Mouse (Mus musculus) limb, embryonic 15.5 days (tissue): ENCODE measurements around the gene Acoxl. TPM values are rescaled to one million over a fixed set of nuclear protein-coding genes. Genes with fewer than 3 reads are reported as not detected.

Source experiments
- ATAC-seq: fragments of 200-750 bp; cut with Nextera tagmentation; 2 replicates; pipeline ENCODE4 v1.8.0; 2017; ENCODE audit warnings: low read depth, moderate TSS enrichment; ENCODE audit not compliant: insufficient number of reproducible peaks, low FRiP score, low TSS enrichment
- H3K27ac ChIP-seq: fragments of 300-500 bp; sonication (generic); 2 replicates; pipeline ENCODE4 v1.5.1; 2015; ENCODE audit warnings: moderate library complexity, mild to moderate bottlenecking, inconsistent platforms
- H3K27me3 ChIP-seq: fragments of 300-500 bp; sonication (generic); 2 replicates; pipeline ENCODE4 v1.6.1; 2015; ENCODE audit warnings: inconsistent platforms
- H3K36me3 ChIP-seq: fragments of 300-500 bp; sonication (generic); 2 replicates; pipeline ENCODE4 v1.6.1; 2015; ENCODE audit warnings: inconsistent platforms
- H3K4me1 ChIP-seq: fragments of 300-500 bp; sonication (generic); 2 replicates; pipeline ENCODE4 v1.6.1; 2015; ENCODE audit warnings: inconsistent platforms
- H3K4me2 ChIP-seq: fragments of 300-500 bp; sonication (generic); 2 replicates; pipeline ENCODE4 v1.6.1; 2015; ENCODE audit warnings: mild to moderate bottlenecking, inconsistent platforms
- H3K4me3 ChIP-seq: fragments of 300-500 bp; sonication (generic); 2 replicates; pipeline ENCODE4 v1.5.1; 2015; ENCODE audit warnings: mild to moderate bottlenecking, inconsistent platforms
- H3K9ac ChIP-seq: fragments of 300-500 bp; sonication (generic); 2 replicates; pipeline ENCODE4 v1.6.1; 2015; ENCODE audit warnings: inconsistent platforms
- H3K9me3 ChIP-seq: fragments of 300-500 bp; sonication (generic); 2 replicates; pipeline ENCODE4 v1.6.1; 2016; ENCODE audit warnings: inconsistent platforms
- WGBS: fragments of 180-500 bp; shearing (Covaris S2); methylation state at CpG from one replicate; pipeline ENCODE4 v1.1.7; 2015; 5-methylcytosine and 5-hydroxymethylcytosine counted together
- polyA plus RNA-seq: library from polyadenylated mRNA; unstranded; fragments of >200 nt; fragmentation: Nextera tagmentation; extraction: Ambion mirVana; gene quantifications from 2 replicates; pipeline ENCODE4 v1.2.1, GENCODE M21; 2015

The Acoxl gene
- polyA plus RNA-seq, 1 experiment from 2014 or later: 0.09 TPM

- peak; percentile 7; the same call in 1 of the 2 replicates for ATAC-seq
- Histone ChIP-seq H3K4me3 (peak overlapping the region; percentile 75), H3K4me1 (peaks cover 51% of the 10 kb centered on the region), H3K9ac (peak overlapping the region; percentile 67), H3K36me3 (peaks cover 11% of the 10 kb centered on the region), H3K9me3 (no peaks in the 10 kb centered on the region), H3K27ac (peak overlapping the region; percentile 92), H3K4me2 (peak overlapping the region; percentile 98), H3K27me3 (peaks cover 17% of the 10 kb centered on the region)
- under 1% methylated on average over 48 of the region's 48 CpGs for WGBS
Measured at GRCm38 (mm10) chr2:128127691-128128292, 289.1 kb downstream of the Acoxl start.

GRCm38 (mm10) chr2:128128532-128128931, 289.9 kb downstream of the Acoxl start:
- Histone ChIP-seq H3K9me3 (no peaks in the 10 kb centered on the region), H3K27ac (peak overlapping the region; percentile 92), H3K27me3 (peaks cover 11% of the 10 kb centered on the region), H3K4me2 (peak overlapping the region; percentile 98), H3K36me3 (peaks cover 14% of the 10 kb centered on the region), H3K9ac (peak overlapping the region; percentile 67; the same call in 1 of the 2 replicates), H3K4me3 (peak overlapping the region; percentile 75), H3K4me1 (peaks cover 43% of the 10 kb centered on the region)
- 29% methylated on average over 10 of the region's 10 CpGs for WGBS
- ATAC-seq: no peak

GRCm38 (mm10) chr2:128131503-128131902, 292.8 kb downstream of the Acoxl start:
- Histone ChIP-seq H3K4me3 (no peak overlapping the region), H3K36me3 (peaks cover 25% of the 10 kb centered on the region), H3K27me3 (no peaks in the 10 kb centered on the region), H3K9ac (no peak overlapping the region), H3K4me2 (no peak overlapping the region), H3K4me1 (peaks cover 36% of the 10 kb centered on the region), H3K27ac (no peak overlapping the region), H3K9me3 (no peaks in the 10 kb centered on the region)
- ATAC-seq: no peak
- 77% methylated on average over 11 of the region's 11 CpGs for WGBS

- Histone ChIP-seq H3K9me3 (no peaks in the 10 kb centered on the region), H3K9ac (no peak overlapping the region), H3K27me3 (no peaks in the 10 kb centered on the region), H3K4me1 (peaks cover 36% of the 10 kb centered on the region), H3K4me2 (no peak overlapping the region), H3K36me3 (peaks cover 33% of the 10 kb centered on the region), H3K4me3 (no peak overlapping the region), H3K27ac (no peak overlapping the region)
- ATAC-seq: no peak
- WGBS: 85% methylated on average over 5 of the region's 5 CpGs
Measured at GRCm38 (mm10) chr2:128132635-128133034, 294.0 kb downstream of the Acoxl start.

- Histone ChIP-seq H3K4me1 (peaks cover 35% of the 10 kb centered on the region), H3K9ac (no peak overlapping the region), H3K4me2 (no peak overlapping the region), H3K36me3 (peaks cover 33% of the 10 kb centered on the region), H3K27ac (no peak overlapping the region), H3K4me3 (no peak overlapping the region), H3K9me3 (no peaks in the 10 kb centered on the region), H3K27me3 (no peaks in the 10 kb centered on the region)
- no peak for ATAC-seq
Measured at GRCm38 (mm10) chr2:128133865-128134264, 295.2 kb downstream of the Acoxl start.

GRCm38 (mm10) chr2:128134474-128134873, 295.8 kb downstream of the Acoxl start:
- 60% methylated on average over 5 of the region's 5 CpGs for WGBS
- peaks cover 41% of the 10 kb centered on the region for H3K4me1 ChIP-seq

GRCm38 (mm10) chr2:128134948-128135347, 296.3 kb downstream of the Acoxl start:
- H3K9me3 ChIP-seq: no peaks in the 10 kb centered on the region
- no peak overlapping the region for H3K4me2 ChIP-seq
- H3K27ac ChIP-seq: no peak overlapping the region
- no peaks in the 10 kb centered on the region for H3K27me3 ChIP-seq
- ATAC-seq: no peak
- no peak overlapping the region for H3K9ac ChIP-seq
- no peak overlapping the region for H3K4me3 ChIP-seq
- peaks cover 45% of the 10 kb centered on the region for H3K4me1 ChIP-seq
- WGBS: 52% methylated on average over 8 of the region's 8 CpGs
- H3K36me3 ChIP-seq: peaks cover 32% of the 10 kb centered on the region

More at GRCm38 (mm10) chr2:128134474-128134873, 295.8 kb downstream of the Acoxl start:
- Histone ChIP-seq H3K4me2 (no peak overlapping the region), H3K36me3 (peaks cover 33% of the 10 kb centered on the region), H3K27ac (no peak overlapping the region), H3K9me3 (no peaks in the 10 kb centered on the region), H3K9ac (no peak overlapping the region), H3K4me3 (no peak overlapping the region), H3K27me3 (no peaks in the 10 kb centered on the region)
- ATAC-seq: no peak

GRCm38 (mm10) chr2:128136769-128137433, 298.2 kb downstream of the Acoxl start:
- 83% methylated on average over 16 of the region's 16 CpGs for WGBS
- Histone ChIP-seq H3K9ac (no peak overlapping the region), H3K4me1 (peaks cover 47% of the 10 kb centered on the region), H3K4me3 (no peak overlapping the region), H3K27me3 (no peaks in the 10 kb centered on the region), H3K27ac (no peak overlapping the region), H3K36me3 (peaks cover 22% of the 10 kb centered on the region), H3K4me2 (no peak overlapping the region), H3K9me3 (no peaks in the 10 kb centered on the region)
- no peak for ATAC-seq

- Histone ChIP-seq H3K4me3 (no peak overlapping the region), H3K9me3 (no peaks in the 10 kb centered on the region), H3K36me3 (peaks cover 22% of the 10 kb centered on the region), H3K27ac (no peak overlapping the region), H3K4me1 (peaks cover 47% of the 10 kb centered on the region), H3K4me2 (no peak overlapping the region), H3K9ac (no peak overlapping the region), H3K27me3 (no peaks in the 10 kb centered on the region)
- ATAC-seq: no peak
- 50% methylated on average over 22 of the region's 22 CpGs for WGBS
Measured at GRCm38 (mm10) chr2:128137480-128138276, 299.0 kb downstream of the Acoxl start.

GRCm38 (mm10) chr2:128138924-128139323, 300.2 kb downstream of the Acoxl start:
- H3K36me3 ChIP-seq: peaks cover 21% of the 10 kb centered on the region
- H3K4me1 ChIP-seq: peaks cover 47% of the 10 kb centered on the region
- H3K9me3 ChIP-seq: no peaks in the 10 kb centered on the region
- H3K27ac ChIP-seq: no peak overlapping the region
- no peaks in the 10 kb centered on the region for H3K27me3 ChIP-seq
- no peak overlapping the region for H3K4me3 ChIP-seq
- no peak for ATAC-seq
- no peak overlapping the region for H3K4me2 ChIP-seq
- WGBS: 35% methylated on average over 8 of the region's 8 CpGs
- H3K9ac ChIP-seq: no peak overlapping the region

GRCm38 (mm10) chr2:128139781-128140180, 301.1 kb downstream of the Acoxl start:
- ATAC-seq: no peak
- Histone ChIP-seq H3K4me3 (no peak overlapping the region), H3K4me1 (peaks cover 40% of the 10 kb centered on the region), H3K36me3 (peaks cover 16% of the 10 kb centered on the region), H3K9me3 (no peaks in the 10 kb centered on the region), H3K4me2 (no peak overlapping the region), H3K27me3 (no peaks in the 10 kb centered on the region), H3K9ac (no peak overlapping the region), H3K27ac (no peak overlapping the region)
- 51% methylated on average over 15 of the region's 15 CpGs for WGBS

- Histone ChIP-seq H3K4me2 (no peak overlapping the region), H3K4me1 (peaks cover 36% of the 10 kb centered on the region), H3K36me3 (peaks cover 15% of the 10 kb centered on the region), H3K27me3 (no peaks in the 10 kb centered on the region), H3K27ac (no peak overlapping the region), H3K4me3 (no peak overlapping the region), H3K9ac (no peak overlapping the region), H3K9me3 (no peaks in the 10 kb centered on the region)
- WGBS: 70% methylated on average over 3 of the region's 3 CpGs
- no peak for ATAC-seq
Measured at GRCm38 (mm10) chr2:128140183-128140582, 301.5 kb downstream of the Acoxl start.
